Mouse (Mus musculus): ENCODE measurements around the gene Tagap.
A peak's percentile ranks its signal among the peaks of the same experiment; 100 is the strongest.
"Not testable (repeated sequence)": the region's sequence is repeated elsewhere in the genome, so short reads cannot be mapped to it uniquely, and the experiment has no call there.

The Tagap gene

DNA sequence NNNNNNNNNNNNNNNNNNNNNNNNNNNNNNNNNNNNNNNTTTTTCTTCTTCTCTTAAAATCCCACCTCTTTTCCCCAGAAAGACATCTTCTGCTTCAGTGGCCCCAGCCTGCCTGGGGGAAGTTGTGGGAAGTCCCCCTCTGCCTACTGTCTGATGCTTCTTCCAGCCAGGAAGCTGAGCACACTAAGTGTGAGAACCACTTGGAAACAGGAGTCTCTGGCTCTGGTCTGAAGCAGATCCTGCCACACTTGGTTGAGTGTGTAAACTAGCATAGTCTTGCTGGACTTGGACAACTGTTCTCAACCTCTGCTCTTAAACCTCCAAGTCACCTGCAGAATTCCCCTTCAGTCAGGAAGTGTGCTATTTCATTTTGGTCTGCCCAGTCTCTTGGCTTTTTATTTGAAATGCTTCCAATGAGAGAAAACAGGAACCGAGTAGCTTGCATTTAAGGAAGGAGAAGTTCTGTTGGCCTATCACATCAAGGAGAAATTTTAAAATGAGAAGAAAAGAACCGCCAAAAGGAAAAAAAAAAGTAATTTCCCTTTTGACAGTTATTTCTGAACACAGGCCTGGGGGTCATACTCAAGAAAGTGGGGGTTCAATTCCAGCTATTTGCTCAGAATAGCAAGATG is 11.1 kb upstream of the Tagap start:
- no peak for DNase-seq (ENCODE audit: low spot score in 2 of 2)

DNA sequence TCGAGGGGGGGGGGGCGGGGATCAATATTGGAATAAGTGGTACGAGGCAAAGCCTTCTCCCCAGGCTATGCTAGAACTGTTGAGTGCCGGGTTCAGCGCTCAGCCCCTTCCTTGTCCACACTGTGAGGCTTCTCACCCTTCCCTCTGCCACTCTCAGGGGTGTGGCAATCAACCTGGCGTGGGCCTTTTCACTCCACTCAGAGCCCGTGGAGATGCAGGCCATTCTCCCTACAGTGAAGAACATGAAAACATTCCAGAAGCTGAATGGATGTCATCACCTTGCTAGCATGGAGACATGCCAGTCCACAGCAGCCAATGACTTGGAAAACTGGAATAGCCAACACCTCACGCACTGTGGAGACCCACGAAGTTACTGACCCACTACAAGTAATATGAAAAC is 10.0 kb upstream of the Tagap start:
- DNase-seq (ENCODE audit: low spot score in 2 of 2): no peak

DNA sequence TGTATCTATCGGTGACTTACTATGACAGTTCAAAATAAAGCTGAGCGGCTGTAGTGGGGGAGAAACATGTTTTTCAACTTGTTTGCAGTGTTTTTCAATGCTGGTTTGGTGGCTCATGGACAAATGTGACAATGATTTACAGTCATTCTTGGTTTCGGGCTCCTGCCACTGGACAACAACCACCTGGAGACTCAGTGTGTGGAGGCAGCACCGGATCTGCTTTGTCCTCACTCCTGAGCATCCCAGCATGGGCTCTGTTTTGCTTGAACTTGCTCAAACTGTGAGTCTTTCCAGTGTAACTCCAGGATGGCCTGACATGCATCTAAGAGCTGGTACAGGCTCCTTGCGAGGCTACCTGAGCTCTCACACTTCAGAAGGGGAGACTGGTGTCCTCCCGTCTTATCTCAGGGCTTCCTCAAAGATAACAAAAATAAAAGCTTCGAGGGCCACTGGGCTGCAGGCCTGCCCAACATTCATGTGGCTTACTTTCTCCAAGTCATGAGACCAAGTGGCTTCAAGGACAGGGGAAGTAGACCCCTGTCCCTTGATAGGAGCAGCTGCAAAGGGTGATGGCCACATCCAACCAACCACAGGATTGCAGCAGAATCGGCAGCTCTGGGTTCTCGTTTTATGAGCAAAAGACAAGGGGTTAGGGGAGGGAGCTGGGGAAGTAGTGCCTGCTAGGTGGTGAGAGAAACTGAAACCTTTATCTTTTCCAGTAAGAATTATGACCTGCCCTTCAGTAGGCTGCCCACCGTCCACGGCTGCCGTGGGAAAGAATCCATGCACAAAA is 8.8 kb upstream of the Tagap start:
- DNase-seq (ENCODE audit: low spot score in 2 of 2): no peak

DNA sequence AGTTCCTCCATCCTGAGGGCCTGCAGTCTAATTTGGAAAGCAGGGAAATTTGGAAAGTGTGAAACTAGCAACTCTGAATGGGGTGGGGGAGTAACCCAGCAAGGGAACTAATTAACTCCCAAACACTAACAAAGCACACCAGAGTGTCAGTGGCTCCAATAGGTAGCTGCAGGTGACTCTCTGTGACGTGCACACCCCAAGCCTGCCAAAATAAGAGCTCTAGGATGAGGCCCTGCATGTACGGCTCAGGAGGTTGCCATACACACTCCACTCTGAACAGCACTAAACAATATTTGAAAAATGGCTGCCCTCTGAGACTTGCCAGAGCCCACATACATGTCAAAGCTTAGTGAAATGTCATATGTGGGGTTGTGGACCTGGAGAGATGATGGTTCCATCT is 7.4 kb upstream of the Tagap start:
- DNase-seq (ENCODE audit: low spot score in 2 of 2): no peak

DNA sequence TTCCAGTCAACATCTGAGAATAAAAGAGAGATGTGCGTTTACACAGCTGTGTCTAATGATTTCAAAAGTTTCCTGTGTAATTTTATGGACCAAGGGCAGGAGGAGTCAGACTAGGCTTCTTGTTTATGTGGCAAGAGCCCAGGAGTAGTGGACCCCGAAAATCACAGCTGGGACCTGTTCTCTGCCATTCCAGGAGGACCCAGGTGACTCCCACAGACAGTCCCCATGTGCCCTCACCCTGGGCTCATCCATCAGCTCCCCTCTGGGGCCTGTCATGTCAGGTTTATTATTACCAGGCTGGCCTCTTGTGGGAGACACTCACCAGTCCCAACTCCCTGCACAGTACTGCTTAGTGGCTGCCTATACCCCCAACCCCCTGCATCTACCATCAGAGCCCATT is 6.6 kb upstream of the Tagap start:
- no peak for DNase-seq (ENCODE audit: low spot score in 2 of 2)

DNA sequence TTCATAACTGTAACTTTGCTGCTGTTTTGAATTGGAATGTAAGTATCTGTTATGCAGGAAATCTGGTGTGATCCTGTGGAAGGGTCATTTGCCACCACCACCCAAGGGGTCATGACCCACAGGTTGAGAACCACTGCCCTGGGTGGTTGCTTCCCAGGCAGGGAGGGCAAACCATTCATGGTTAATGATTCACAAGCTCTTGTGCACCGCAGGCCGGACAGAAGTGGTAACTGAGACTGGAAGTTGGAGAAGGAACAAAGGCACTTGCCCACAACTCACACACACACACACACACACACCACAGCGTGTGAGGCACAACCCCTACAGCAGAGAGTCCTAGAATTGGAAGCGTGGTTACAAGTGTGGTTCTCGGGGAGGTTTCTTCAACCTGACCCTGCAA is 3.2 kb upstream of the Tagap start:
- DNase-seq (ENCODE audit: low spot score in 2 of 2): no peak

DNA sequence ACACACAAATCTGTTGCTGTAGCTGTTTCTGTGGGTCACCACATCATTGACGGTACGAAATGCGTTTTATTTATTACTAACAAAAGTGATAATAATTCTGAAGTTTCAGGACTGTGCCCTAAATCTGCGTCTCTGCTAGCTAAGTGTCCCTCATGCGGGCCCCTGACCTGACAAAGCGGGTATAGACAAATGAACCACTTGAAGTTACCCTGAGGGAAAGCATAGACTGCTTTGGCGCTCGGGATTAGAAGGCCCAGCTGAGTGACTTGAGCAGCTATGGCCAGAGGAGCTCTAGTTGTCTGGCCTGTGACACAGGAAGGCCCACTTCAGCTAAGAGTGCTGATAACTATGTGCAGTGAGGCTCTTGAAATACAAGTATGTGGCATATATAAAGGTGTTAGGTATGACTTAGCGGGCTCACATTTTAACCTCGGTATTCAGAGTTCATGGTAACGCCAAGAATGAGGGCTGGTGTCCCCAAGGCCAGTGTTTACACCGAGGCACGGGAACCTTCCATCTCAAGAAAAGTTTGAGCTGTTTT is 1.5 kb upstream of the Tagap start:
- no peak for DNase-seq (ENCODE audit: low spot score in 2 of 2)

DNA sequence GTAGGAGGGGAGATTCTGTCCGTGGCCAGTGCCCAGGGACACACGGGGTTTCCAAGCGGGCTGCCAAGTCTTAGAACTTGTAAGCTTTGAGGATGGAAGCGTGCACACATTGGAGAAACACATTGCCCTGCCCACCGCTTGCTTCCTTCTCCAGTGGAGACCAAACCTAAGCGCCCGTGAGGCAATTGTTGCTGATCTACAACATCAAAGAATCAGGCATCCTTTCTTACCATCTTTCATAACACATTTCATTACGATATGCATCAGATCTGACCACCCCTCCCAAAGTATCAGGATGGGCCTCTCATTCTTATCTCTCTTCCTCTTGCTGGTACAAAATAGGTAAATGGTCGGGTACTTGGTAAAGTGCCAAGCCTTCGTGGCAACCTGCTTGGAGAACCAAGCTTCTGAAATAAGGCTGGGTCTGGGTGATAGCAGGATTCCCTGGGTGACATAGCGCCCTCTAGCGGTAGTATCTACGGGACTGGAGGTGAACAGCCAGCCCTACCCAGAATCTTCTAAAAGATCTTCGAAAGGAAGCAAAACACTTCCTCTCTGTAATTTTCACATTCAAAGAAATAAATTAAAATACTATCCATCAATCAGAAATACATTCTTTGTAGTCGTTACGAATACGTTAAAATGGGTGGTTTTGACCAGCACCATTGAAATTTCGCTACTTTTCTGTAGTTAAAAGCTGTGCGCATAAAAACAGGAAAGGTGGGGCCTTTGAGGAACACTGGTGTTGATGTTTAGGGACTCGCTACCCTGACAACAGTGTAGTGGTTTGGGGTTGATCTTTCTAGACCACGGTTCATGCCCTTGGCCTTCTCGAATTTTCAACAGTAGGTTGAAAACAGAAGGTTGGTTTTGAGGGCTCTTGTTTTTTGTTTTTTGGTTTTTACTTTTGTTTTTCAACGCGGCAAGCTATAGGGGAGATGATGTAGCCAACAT is 2.1 kb downstream of the Tagap start:
- DNase-seq (ENCODE audit: low spot score in 2 of 2): peak; percentile 30 to 59

DNA sequence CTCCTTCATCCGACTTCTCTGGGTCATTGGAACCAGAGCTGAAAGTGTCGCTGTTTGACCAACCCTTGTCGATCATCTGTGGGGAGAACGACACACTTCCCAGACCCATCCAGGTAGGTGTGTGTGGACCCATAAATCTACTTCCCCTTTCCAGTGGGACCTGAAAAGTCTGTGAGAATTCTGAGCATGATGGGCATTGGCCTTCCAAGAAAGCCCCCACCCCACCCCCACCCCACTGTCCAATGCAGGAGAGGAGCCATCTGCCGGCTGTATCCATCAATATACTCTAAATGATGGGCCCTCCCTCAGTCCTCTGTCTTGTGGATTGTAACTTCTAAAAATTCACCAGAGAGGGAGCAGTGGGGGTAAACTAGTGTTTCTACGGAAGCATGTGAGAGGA is 2.9 kb downstream of the Tagap start:
- no peak for DNase-seq (ENCODE audit: low spot score in 2 of 2)

DNA sequence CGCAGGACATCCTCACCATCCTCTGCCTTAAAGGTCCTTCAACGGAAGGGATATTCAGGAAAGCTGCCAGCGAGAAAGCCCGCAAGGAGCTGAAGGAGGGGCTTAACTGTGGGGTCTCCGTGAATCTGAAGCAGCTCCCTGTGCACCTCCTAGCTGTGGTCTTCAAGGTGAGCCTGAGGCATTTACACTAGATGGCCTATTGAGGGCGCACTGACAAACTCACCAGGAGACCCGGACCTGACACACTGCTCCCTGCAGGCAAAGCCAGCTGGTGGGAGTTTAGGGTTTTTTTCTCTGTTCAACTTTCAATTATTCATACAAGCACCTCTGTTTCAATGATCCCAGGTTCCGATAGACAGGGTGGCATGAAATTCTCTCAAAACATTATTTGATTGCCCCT is 3.5 kb downstream of the Tagap start:
- DNase-seq (ENCODE audit: low spot score in 2 of 2): no peak

DNA sequence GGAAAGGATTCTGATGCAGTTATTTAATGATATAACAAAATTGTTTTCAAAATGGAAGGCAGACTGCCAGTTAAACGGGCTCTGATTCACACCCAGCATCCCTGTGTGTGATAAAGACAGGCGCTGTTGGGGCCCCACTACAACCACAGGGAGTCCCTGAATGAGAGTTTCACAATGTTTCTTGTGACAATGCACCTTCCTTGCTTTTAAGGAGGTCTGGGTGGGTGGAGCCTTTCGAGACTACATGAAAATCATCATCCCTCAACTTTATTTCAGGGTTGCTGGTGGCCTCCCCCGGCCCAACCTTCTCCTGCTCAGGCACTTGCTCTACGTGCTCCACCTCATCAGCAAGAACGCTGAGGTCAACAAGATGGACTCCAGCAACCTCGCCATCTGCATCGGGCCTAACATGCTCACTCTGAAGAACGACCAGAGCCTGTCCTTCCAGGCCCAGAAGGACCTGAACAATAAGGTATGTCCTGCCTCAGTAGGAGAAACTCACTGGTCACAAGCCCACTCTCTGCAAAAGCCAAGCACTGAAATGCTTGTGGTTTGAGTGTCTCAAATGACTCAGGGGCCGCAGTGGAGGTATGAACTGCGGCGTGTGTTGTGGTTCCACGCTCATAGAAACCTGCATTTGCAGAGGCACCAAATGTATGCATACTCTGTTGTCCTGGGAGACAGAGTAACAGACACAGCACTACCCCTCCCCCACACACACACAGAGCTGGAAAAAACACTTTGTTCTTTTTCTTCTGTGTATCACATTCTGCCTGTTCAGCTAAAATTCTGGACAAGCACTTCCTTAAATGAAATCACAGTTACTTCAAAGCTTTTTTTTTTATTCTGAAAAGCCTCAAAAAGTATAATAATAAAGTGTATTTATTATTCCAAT is 5.5 kb downstream of the Tagap start:
- no peak for DNase-seq (ENCODE audit: low spot score in 2 of 2)

DNA sequence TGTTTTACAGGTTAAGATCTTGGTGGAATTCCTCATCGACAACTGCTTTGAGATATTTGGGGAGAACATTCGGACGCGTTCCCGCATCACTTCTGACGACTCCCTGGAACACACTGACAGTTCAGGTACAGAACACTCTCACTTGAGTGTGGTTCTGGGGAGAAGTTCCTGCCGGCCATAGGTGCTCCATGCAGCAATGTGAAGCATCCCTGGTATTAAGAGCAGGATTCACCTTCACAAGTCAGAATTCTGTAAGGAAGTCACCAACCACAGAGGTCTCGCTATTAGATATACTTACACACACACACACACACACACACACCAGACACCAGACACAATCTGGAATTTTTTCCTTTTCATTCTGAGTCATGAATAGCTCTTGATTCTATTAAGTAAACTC is 6.3 kb downstream of the Tagap start:
- not testable (repeated sequence) for DNase-seq (ENCODE audit: low spot score in 2 of 2)

DNA sequence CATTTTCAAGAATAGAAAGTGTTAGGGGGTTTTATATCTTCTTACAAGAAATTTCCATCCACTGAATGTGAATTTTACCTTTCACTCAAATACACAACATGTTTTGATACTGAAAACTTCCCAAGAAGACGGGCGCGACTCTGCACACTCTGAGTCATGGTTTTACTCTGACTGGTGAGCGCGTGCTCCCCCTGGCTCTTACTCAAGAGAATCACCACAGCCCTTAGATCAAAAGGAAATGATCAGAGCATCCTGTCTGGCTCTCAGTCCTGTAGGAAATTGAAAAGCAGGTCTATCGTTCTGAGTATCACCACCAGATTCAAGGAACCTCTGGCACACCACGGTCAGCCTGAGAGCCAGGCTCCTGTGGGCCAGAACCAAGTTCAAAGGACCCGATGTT is 13.8 kb downstream of the Tagap start:
- DNase-seq (ENCODE audit: low spot score in 2 of 2): peak in 1 of 2 experiments; percentile 37

DNA sequence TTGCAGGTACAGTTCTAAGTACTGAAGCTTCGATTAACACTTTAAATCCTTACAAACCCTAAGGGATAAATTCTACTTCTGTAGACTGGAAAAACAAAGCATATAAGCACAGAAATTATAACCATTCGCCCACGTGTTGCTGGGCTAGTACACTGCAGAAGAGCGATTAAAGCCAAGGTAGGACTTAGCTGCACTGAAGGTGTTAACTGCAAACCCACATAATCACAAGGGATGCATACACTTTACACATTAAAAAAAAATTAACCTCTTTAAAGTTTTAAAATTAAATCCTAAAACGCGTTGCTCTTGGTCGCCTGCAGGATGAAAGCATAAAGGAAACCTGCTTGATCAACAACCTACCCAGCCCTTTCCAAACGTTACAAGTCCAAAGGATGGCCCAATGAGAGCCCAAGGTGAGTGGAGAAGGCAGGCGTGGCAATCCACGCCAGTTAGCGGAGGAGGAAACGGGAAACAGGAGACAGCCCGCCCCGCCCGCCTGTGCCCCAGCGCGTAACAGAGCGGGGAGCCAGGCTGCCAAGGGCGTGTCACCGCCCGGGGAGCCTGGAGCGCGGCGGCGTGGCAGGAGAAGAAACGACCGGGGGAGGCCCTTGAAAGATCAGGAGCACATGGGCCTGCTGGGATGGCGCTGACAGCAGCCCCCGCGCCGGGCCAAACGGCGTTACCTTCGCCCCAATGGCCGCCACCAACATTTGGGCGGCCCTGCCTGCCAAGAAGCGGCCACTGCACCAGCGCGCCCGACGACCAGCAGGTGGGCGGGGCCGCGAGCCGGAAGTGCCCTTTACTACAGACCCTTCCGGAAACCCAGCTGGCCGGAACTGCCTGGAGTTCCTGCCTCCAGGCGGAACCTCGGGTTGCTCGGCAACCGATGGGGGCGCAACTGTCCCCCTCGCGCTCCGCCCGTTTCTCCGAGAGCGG is 19.6 kb downstream of the Tagap start, which contains the start of gene Rsph3a:
Gene Rsph3a, plus strand, starts transcription at position 498 of the 936 bp plus-strand sequence.
- DNase-seq (ENCODE audit: low spot score in 2 of 2): peak; percentile 72 to 78

DNA sequence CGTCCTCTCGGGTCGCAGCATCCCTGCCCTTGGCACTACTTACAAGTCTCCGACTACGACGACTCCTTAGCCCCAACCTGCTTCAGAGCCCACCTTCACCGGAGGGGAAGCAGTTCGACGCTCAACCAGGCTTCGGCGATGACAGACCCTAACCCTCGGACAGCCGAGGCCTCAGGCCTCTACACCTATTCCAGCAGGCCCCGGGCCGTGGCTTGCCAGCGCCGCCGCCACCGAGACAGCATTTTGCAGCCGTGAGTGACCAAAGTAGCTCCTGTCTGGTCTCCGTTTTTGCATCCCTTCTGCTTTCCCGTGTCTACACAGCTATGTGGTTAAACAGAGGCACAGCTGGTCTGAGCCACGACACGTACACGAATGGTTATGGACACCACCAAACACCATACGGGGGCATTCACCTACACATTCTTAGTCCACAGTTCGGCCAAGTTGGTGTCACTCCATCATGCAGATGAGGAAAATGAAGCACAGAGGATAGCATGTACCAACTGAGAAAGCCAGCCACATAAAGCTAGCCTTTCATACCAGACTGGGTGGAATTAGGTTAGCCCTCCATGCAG is 20.3 kb downstream of the Tagap start:
- not testable (repeated sequence) for DNase-seq (ENCODE audit: low spot score in 2 of 2)

DNA sequence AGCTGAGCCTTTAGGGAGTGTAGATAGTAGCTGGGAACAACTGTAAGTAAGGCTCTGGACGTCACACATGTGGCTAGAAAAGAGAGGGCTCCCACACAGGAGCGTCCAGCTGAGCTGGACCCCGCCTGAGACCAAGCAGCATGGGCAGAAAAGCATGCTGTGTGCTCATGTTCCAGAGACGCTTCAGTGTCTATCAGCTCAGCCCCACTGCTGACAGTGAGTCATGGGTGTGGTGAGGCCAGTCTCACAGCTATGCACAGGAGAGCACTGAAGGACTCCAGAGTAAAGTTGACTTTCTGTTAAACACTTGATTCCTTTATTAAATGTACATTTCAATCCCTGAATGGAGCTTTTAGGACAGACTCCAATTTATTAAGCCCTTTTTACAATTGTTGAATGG is 25.5 kb downstream of the Tagap start:
- DNase-seq (ENCODE audit: low spot score in 2 of 2): not testable (repeated sequence)

DNA sequence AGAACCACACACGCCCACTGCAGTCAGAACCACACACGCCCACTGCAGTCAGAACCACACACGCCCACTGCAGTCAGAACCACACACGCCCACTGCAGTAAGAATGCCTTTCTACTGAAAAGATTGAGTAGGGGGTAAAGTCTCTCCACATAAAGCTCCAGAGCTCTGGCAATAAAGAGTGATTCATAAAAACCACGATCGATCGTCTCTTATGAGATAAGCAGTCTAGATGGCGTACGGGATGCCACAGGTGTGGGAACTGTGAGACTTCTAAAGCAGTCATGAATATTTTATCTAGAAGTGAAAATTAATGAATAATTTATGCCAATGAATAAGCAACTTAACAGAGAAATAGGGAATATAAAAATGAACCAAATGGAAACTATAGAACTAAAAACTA is 31.4 kb downstream of the Tagap start:
- not testable (repeated sequence) for DNase-seq (ENCODE audit: low spot score in 2 of 2)

DNA sequence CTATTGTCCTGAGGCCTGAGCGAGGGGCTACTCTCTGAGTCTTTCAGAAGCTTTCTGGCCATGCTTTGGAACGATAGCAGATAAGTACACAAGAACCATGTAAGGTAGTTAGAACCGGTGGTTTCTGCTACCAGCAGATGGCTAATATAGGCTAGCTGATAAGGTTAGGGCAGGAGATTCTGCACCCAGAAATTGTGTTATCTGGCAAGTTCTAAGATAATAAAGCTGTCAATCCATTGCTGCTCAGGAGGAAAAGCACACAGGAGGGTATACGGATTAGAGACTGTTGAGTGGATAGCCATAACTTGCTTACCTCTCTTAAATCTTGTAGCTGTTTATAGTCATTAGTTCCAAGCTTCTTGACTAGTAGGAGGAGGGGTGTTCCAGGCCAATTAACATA is 37.5 kb downstream of the Tagap start:
- not testable (repeated sequence) for DNase-seq (ENCODE audit: low spot score in 2 of 2)

DNA sequence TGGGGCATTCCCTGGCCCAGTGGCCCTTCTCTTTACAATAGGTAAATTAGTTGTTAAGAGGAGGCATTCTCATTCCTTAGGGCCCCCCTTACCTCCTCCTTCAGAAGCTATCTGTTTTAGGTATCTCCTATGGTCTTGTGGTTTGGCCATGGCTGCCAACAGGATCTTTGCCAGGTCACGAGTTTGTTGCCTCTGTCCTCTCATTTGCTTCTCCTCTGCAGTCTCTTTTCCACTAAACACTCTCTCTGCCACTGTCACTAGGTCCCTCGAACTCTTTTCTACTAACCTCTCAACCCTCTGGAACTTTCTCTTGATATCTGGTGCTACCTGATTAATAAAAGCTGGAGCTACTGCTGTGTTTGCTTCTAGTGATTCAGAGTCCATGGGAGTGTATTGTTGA is 38.6 kb downstream of the Tagap start:
- DNase-seq (ENCODE audit: low spot score in 2 of 2): not testable (repeated sequence)
